1 mouse cellular context compared by ENCODE assay signal in genomic region chr14:21052112-21052780, GRCm38 (mm10).
A peak's percentile ranks its signal among the peaks of the same experiment; 100 is the strongest.
TF ChIP-seq lines count a peak whose summit lies in the region.

Gene Ap3m1, minus strand, starts transcription at chr14:21052508.
Gene Adk, plus strand, starts transcription at chr14:21052574.

TF ChIP-seq in MEL, 35 proteins besides CTCF, POLR2A, EP300 and RAD21 (continued from another document):
- no peak for TF ChIP-seq UBTF (IDR thresholded peaks at IDR 0.05; ENCODE audit: borderline replicate concordance, insufficient read depth, low read depth, low read length)
- TF ChIP-seq MAZ (IDR thresholded peaks at IDR 0.05; ENCODE audit: low read depth, low read length): no peak
- TF ChIP-seq GATA1 (IDR thresholded peaks at IDR 0.05; ENCODE audit: low read depth, low read length): no peak
- TF ChIP-seq CHD2 (IDR thresholded peaks at IDR 0.05; ENCODE audit: low read length): no peak
- peak; percentile 77; the same call in 1 of the 2 replicates for TF ChIP-seq ZMIZ1 (IDR thresholded peaks at IDR 0.05; ENCODE audit: low read depth, low read length)
- no peak for TF ChIP-seq ZC3H11A (IDR thresholded peaks at IDR 0.05; ENCODE audit: low read depth, low read length)
- peak; percentile 72; the same call in 1 of the 2 replicates for TF ChIP-seq MXI1 (IDR thresholded peaks at IDR 0.05; ENCODE audit: low read depth, low read length)
- TF ChIP-seq ELF1 (IDR thresholded peaks at IDR 0.05; ENCODE audit: low read depth, low read length): peak; percentile 35; the same call in 1 of the 2 replicates
- TF ChIP-seq NELFE (IDR thresholded peaks at IDR 0.05; ENCODE audit: low read depth, low read length): peak; percentile 70; the same call in 1 of the 2 replicates
- TF ChIP-seq GABPA (IDR thresholded peaks at IDR 0.05; ENCODE audit: low read depth, low read length): no peak
- no peak for TF ChIP-seq E2F4 (IDR thresholded peaks at IDR 0.05; ENCODE audit: borderline replicate concordance, low read depth, low read length)
- TF ChIP-seq HCFC1 (IDR thresholded peaks at IDR 0.05; ENCODE audit: low read depth, low read length): peak; percentile 88
